Mouse (Mus musculus) ZHBTc4 (cell line): ENCODE measurements around the gene Nfix.

Experiments used
- DNase-seq: peaks from one replicate; pipeline ENCODE4 v3.0.0-alpha.2; 2011; ENCODE audit warnings: low read depth, low spot score

The Nfix gene

DNA sequence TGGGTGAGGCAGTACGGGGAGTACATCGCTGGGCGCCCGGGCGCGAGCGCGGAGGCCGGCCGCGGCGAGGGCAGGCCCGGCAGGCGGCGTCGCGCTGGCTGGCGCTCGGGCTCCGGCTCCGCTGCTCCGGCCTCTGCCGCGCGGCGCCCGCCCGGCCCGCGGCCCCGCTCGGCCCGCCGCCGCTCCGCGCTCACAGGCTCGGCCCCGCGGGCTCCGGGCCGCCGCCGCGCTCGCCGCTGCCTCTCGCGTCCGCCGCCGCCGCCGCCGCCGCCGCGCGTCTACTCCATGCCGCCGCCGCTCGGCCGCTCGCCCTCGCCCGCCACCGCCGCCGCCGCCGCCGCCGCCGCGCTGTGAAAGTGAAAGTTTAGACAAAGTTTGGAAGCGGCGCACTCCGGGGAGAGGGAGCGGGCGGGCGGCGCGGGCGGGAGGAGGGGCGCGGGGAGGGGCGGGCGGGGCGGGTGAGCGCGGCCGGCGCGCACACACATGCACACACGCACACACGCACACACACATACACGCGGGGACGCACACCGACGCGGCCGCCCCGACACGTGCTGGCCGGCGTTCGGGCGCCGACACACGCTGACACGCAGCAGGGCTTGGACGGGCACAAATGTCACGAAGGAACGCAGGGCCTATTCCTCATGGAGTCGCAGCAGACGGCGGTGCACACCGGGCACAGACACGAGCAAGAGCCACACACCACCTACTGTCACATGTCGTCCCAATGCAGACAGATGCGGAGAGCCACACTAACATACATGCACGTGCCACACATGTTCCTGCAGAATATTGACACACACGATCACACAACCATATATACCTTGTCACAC, at the start of gene Nfix:
Nfix (minus strand) TSS at position 346 of the 833 bp plus-strand sequence.
- DNase-seq: peak; percentile 61

DNA sequence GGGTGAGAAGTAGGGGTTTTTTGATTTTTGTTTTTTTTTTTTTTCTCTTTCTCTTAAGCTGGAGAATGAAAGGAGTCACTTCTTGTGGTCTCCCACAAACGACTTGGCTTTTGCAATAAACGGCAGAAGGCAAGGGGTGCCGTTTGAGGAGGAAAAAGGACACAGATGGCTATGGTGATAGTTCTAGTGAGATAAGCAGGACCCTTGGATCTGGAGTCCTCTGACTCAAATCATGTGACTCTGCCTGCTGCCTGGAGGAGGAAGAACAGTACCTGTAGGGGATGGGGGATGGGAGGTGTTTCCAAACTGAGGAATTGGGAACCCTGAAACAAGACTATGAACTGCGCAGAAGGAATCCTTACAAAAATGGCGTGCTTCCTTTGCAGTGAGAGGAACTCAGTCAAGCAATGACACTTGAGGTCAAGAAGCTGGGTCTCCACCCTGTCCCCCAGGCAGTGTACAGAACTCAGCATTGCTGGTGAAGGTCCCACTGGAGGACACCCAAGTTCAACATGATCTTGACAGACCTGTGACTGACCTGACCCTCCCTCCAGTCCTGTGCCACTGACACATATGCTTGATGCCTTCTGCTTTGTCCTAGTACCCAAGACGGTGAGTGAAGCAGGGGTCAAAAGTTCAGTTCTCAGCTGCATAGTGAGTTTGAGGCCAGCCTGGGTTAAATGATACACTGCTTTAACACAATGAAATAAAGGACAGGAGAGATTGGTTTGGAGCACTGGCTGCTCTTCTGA, 47.7 kb upstream of the Nfix start:
- DNase-seq: peak; percentile 53

DNA sequence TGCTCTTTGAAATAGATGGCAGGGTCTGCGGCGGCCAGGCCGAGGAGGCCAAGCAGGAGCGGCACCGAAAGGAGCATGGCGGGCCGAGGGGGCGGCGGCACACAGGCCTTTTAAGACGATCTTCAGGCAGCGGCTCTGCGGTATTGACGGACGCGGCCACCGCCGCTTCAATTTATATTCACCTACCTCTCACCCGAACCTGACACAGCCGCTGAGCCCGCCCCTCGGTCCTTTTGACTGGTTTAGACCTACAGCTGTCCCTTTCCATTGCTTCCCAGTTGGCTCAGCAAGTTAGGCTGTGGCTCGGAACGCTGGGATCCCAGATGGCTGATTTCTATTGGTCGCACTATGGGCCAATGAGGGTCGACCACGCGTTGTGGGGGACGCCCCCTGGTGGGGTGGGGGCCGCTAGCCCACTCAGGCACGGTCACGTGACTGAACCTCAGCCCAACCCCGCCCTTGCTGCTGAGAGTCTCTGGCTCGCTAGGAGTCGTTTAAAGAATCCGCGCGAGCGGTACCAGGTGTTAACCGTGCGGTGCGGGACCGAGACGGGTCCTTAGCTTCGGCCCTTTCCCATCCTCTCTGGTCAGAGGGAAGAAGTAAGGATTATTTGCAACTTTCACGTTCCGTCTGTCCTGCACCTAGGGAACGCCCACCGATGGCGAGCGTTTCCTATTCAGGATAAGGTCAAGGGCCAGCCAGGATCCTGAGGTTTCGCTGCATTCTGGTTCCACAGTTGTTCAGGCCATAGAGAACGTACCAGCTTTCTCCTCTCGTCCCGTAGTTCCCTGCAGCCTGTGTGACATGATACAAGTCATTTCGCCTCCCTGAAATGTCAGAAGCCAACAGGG, 46.8 kb upstream of the Nfix start, which contains the start of gene Calr:
Calr (minus strand) TSS at position 213 of the 851 bp plus-strand sequence.
- peak; percentile 100 for DNase-seq

DNA sequence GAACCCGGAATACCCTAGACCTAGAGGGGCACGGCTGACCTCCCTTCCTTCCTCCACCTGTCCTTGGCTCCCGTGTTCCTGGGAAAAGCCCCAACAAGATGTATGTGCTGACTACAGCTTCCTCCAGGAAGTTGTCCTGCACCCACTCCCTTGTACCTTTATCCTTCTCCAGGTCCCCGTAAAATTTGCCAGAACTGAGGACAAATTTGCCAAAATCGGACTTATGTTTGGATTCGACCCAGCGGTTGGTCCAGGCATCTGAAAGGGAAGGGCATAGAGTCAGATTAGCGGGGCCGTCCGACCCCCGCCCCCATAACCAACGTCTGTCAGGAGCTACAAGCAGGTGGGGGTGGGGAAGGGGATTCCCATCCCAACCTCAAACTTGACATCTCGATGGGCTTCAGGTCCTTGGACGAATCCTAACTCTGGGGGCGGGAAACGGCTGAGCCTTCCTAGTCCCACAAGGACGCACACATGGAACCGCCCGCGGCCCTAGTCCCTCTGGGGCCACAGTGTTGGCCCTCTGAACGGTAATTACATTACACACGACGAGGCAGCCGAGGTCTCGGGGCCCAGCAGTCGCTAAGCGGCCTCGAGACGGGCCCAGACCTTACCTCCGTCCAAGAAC, 46.1 kb upstream of the Nfix start:
- no peak for DNase-seq

DNA sequence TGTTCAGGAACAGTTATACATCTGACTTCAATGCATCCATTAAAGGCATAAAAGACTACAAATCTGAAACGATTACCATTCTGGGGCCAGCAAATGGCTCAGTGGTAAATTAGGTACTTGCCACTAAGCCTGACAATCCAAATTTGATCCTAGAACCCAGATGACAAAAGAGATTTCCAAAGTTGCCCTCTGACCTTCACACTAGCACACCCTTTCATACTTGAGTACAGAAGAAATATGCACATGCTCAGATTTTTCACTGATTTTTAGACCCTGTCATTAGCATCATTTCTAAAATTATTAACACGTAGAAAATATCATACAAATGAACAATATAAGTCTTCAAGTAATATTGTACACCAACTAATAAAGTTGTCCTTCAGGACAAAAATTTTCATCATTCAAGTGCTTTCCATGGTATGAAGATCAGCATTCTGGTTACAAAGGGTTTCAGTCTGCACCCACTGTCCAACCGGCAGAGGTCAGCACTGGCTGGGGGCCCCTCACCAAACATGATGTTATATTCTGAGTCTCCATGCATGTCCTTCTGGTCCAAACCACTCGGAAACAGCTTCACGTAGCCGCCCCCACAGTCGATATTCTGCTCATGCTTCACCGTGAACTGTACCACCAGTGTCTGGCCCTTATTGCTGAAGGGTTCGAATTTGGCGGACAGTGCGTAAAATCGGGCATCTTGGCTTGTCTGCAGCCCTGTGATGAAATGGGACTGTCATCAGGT, 45.4 kb upstream of the Nfix start:
- no peak for DNase-seq

DNA sequence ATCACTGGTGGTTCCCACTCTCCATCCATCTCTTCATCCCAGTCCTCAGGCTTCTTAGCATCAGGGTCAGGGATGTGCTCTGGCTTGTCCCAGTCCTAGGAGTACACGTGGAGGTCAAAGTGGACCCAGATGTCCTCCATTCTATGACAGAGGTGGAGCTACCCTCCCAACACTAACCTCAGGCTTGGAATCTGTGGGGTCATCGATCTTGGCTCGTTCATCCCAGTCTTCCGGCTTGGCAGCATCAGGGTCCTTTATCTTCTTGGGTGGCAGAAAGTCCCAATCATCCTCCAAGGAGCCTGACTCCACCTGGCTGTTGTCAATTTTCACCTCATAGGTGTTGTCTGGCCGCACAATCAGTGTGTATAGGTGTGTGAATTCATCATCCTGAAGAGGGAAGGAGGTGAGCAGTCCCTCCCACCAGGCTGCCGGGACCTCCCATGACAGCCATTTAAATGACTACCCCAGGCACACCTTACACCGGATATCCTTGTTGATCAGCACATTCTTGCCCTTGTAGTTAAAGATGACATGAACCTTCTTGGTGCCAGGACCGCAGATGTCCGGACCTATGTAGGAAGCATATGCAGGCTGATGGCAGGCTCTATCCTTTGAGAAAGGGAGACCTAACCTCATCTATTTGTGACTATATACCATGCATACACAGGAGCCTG, 44.4 kb upstream of the Nfix start:
- peak; percentile 65 for DNase-seq

DNA sequence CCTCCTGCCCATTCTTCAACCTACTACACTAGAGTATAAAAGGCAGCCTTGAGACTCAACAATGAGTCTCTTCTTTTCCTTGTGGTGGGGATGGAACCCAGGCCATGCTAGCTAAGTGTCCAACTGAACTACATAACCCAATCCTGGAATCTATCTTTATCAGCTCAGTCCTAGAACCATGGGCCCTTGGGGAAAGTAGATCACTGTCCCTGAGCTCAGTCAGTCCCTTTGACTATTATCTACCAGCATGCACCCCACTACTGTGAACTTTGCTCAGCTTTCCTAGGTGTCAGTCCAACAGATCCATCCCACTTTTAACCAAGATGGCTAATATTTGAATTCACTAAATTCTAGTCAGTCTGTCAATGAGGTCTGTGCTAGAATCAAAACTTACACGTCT, 41.4 kb upstream of the Nfix start:
- DNase-seq: no peak

DNA sequence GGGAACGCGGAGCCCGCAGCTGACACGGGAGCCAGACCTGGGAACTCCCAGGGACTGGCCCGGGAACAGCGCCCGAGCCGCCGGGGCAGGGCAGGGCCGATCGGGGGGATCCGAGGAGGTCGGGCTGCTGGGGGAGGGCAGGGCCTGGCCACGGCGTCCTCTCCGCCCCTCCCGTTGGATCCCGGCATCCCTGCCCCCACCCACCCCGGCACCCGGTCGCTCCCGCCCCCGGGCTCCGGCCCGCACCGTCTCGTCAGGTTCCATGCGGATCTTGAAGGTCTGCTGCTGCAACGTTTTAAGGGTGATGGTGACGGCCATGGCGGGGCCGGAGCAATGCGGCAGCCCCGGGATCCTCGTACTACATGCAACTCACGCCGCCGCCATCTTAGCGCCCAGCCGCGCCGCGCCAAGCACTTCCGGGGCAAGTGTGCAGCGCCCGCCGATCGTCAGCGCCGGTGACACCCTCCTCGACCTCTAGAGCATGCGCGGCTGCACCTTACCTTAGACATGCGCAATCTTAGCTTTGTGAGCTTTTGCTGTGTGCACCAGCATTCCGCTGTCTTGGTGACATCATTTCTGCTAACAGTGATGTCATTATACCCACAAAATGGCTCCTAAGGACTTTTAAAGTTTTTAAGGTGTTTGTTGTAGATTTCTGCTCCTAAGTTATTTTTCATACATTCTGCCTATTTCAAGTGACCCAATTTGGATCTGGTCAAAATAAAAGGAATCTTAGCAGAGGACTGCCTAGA, 40.3 kb upstream of the Nfix start, which contains the start of gene Rad23a:
Rad23a (minus strand) TSS at position 418 of the 752 bp plus-strand sequence.
- DNase-seq: peak; percentile 98

DNA sequence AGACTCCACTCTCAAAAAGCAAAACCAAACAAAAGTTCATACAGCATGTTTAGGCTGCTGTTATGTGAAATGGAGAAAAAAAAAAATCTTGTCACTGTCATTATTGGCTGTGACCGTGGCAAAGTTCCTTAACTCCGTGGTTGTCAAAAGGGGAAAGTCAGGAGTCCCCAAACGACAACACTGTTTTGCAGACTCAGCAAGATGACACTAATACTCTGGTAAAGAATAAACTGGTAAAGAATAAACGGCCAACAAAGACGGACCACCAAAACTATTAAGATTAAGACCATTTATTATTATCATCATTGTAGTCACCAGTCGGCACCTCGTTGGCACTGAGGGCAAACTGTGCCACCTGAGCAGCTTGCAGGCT, 39.7 kb upstream of the Nfix start:
- DNase-seq: no peak

DNA sequence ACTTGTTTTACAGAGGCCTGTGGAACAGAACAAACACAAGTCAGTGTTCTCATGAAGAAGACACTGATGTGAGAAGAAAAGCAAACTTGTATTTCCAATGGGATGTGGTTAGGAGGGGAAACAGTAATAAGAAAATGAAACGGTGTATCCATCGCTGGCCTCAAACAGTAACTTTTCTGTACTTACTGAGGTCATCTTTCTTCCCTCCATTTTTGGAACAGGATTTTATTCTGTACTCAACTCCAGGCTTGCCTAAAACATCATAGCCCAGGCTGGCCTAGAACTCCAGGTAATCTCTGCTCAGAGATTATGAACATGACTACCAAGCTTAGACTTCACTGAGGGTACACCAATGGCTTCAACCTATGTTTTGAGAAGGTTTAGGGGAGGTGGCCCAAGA, 39.3 kb upstream of the Nfix start:
- DNase-seq: no peak

DNA sequence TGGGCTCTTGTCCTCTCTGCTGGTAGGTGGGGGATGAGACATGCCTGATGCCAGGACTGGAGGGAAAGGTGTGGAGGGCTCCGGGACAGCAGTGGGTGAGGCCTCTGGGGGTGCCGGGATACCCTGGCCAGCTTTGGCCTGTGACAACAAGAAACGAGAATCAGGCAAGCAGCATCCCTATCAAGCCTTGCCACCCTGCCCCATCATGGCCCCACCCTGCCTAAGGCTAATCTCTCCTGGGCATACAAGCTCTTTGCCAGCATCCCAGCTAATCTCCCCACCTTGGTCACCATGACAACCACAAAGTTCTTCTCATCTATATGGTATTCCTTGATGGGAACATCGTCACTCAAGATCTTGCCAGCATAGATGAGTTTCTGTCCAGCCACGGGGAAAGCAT, 38.4 kb upstream of the Nfix start:
- DNase-seq: no peak

DNA sequence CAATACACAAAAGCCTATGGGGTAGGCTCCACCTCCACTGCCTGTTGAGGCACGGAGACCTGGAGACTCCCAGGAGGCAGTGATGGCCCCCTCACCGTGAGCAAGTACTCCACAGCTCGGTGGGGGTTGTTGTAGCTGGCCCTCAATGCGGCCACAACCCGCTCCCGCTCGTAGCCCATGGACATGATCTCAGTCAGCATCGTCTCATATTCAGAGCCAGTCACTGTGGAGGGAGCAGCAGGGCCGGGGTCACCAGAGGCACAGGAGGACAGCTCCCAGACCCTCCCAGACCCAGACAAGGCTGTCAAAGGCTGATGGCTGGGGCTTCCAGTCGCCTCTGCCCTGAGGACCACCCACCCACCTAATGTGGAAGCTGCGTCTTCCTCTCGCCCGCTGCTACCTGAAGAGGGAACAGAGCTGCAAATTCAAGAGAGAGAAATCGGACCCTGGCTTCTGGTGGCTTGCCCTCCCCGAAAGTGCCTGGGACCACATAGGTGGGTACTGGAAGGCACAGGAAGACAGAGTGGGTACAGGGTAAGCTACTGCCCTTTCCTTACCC, 37.8 kb upstream of the Nfix start:
- DNase-seq: no peak

DNA sequence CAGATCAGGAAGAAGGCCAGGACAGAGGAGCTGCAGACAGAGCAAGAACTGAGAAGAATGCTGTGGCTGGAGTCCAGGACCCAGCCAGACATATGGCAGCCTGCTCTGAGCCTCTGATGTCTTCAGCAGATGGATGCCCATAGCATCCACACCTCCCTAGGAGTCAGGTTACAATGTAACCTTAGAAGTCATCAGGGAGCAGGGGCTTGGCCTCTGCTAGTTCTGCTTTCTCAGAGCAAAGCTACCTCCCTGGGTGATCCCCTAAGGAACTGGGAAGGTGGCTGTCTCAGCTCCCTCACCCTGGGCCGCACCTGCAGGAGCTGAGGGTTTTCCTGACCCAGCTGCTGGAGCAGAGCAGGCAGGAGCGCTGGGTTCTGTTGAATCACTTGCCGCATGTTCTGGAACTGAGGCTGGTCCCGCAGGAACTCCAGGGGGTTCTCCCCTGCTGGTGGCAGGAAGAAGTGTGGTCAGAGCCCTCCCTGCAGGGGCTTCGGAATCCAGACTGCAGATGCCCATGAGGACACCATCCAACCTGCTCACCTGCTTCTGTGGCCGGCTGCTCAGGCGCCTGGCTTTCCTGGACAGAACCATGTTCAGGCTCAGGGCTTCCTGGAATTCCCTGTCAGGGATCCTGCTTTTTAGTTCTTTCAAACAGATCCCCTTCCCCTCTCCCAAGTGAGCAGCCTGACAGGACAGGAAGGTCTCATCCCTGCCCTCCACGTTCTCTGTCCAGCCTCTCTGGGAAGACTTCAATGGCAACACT, 37.2 kb upstream of the Nfix start:
- peak; percentile 58 for DNase-seq

DNA sequence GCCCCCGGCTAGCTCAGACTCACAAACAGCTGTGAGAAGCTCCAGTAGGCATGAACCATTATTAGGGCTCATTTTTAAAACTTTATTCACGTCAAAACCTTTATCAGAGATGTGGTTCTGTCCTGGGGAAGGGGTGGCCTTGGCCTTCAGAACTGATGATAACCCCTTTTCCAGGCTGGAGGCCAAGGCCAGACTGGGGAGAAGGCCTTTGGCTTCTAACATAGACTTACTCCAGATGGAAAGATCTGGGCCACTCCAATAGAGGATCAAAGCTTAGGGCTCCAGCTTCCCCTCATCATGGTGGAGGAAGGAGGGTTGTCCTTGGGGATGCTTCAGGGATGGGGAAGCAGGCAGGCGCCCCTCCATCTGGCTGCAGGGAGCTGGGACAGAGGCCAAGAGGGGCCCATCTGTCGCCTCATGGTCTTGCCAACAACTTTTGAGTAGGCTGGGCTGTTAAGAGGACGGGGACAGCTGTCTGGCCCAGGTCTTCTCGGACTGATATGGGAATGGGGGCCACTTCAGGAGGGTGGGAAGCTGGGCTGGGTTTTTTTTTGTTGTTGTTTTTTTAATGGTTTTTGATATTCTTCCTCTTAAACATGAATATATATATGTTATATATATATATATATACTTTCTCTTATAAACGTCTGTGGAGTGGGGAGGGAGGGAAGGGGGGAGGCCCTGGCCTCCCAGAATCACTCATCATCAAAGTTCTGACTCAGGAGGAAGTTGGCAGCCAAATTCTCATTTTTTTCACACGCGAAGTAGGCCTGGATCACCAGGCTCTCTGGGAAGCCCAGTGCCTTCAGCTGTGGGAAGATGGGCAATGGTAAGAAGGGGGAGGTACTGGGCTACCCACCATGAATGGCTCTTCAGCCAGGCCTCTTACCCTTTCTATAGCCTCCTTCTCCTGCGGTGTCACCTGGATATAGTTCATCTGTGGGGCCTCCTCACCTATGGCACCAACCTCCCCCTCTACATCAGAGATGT, 35.0 kb upstream of the Nfix start:
- no peak for DNase-seq

DNA sequence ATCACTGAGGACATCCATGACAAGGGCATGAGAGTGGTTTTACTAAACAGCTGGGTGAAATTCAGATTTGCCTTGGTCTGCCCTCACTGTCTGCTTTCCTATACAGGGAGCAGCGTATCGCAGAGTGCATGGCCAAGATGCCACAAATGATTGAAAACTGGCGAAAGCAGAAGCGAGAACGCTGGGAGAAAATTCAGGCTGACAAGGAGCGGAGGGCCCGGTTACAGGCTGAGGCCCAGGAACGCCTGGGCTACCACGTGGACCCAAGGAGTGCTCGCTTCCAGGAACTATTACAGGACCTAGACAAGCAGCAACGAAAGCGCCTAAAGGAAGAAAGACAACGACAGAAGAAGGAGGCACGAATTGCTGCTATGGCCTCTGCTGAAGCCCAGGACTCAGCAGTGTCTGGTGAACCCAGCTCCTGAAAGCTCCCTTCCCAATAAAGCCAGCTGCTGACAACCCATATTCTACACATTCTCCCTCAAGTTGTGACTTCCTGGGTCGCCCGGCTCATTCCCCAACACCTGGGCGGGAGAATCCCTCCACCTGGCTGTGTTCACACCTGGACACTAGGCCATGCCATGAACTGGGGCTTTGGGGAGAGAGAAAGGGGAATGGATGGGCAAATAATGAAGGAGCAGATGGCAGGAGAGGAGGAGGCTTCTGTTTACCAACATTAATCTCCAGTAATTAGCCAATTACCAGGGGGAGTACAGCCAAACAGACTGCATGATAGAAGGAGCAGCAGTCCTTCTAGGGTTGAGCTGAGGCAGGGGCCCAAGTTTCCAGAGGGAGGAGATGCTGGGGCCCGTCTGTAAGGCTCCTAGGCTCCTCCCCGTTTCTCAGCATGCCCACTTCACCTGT, 34.1 kb upstream of the Nfix start:
- no peak for DNase-seq
